ENCODE assay signal across 8 mouse cellular contexts in genomic region chr9:50660431-50660830, GRCm38 (mm10). TPM values are rescaled to one million over a fixed set of nuclear protein-coding genes. Genes with fewer than 3 reads are reported as not detected.
DNase-seq lines count a peak whose midpoint lies in the region; ATAC-seq and TF ChIP-seq lines count a peak whose summit lies in the region.

No protein-coding gene starts in this region.

- TF ChIP-seq POLR2A in bone marrow, adult 2 months (IDR thresholded peaks at IDR 0.05; ENCODE audit: borderline replicate concordance, control insufficient read depth, low read depth, low read length): 0 out of 2 replicates have a peak, but pooled peaks have one; percentile 18
- TF ChIP-seq POLR2A in myocyte (IDR thresholded peaks at IDR 0.05; ENCODE audit: insufficient read length, low read depth): peak; percentile 20

- peak overlapping the region; percentile 85 for H3ac ChIP-seq in myocyte (ENCODE audit: control insufficient read depth, insufficient read length)

- no peaks in the 10 kb centered on the region for H3K9me3 ChIP-seq in forebrain, embryonic 14.5 days (replicated peaks; ENCODE audit: control insufficient read depth, low read length)
- H3K9me3 ChIP-seq in hindbrain, embryonic 13.5 days: no peaks in the 10 kb centered on the region

- H3K79me2 ChIP-seq in myocyte (ENCODE audit: control insufficient read depth, insufficient read depth): peaks cover 9% of the 10 kb centered on the region

- WGBS in bone marrow, adult 2 months: 15% methylated on average over 12 of the region's 12 CpGs
- WGBS in forebrain, embryonic 14.5 days: 12% methylated on average over 12 of the region's 12 CpGs
- WGBS in hindbrain, embryonic 13.5 days: 19% methylated on average over 12 of the region's 12 CpGs

- H3K36me3 ChIP-seq in forebrain, embryonic 14.5 days (ENCODE audit: control insufficient read depth, insufficient read depth, low read length): peaks cover 25% of the 10 kb centered on the region
- peaks cover 40% of the 10 kb centered on the region for H3K36me3 ChIP-seq in hindbrain, embryonic 13.5 days
- H3K36me3 ChIP-seq in myocyte (ENCODE audit: control insufficient read depth, insufficient read depth): peaks cover 7% of the 10 kb centered on the region

- no peak overlapping the region for H3K27ac ChIP-seq in bone marrow, adult 2 months (ENCODE audit: control insufficient read depth, insufficient read depth, low read depth, low read length, poor library complexity)
- H3K27ac ChIP-seq in forebrain, embryonic 14.5 days (ENCODE audit: low read depth, low read length): no peak overlapping the region
- H3K27ac ChIP-seq in hindbrain, embryonic 13.5 days: no peak overlapping the region

- TF ChIP-seq CTCF in bone marrow, adult 2 months (IDR thresholded peaks at IDR 0.05; ENCODE audit: control insufficient read depth, insufficient read depth, low read length): no peak

- peak overlapping the region; percentile 50 for H3K4me3 ChIP-seq in bone marrow, adult 2 months (replicated peaks; ENCODE audit: control insufficient read depth, low read depth, low read length)
- H3K4me3 ChIP-seq in forebrain, embryonic 14.5 days (ENCODE audit: low read depth, low read length): peak overlapping the region; percentile 88
- peak overlapping the region; percentile 96 for H3K4me3 ChIP-seq in hindbrain, embryonic 13.5 days
- H3K4me3 ChIP-seq in myocyte: peak overlapping the region; percentile 76

- H3K4me1 ChIP-seq in bone marrow, adult 2 months (ENCODE audit: control insufficient read depth, insufficient read depth, low read length): peaks cover 2% of the 10 kb centered on the region; the same call in 1 of the 2 replicates
- H3K4me1 ChIP-seq in forebrain, embryonic 14.5 days (ENCODE audit: control insufficient read depth, insufficient read depth, low read length): peaks cover 11% of the 10 kb centered on the region
- H3K4me1 ChIP-seq in hindbrain, embryonic 13.5 days (replicated peaks): peaks cover 23% of the 10 kb centered on the region

- peak overlapping the region; percentile 93; the same call in 1 of the 2 replicates for H3K9ac ChIP-seq in forebrain, embryonic 14.5 days (ENCODE audit: low read length)
- peak overlapping the region; percentile 92 for H3K9ac ChIP-seq in hindbrain, embryonic 13.5 days

- no peaks in the 10 kb centered on the region for H3K27me3 ChIP-seq in forebrain, embryonic 14.5 days (replicated peaks; ENCODE audit: control insufficient read depth, insufficient read depth, low read length)
- no peaks in the 10 kb centered on the region for H3K27me3 ChIP-seq in hindbrain, embryonic 13.5 days
- H3K27me3 ChIP-seq in myocyte (ENCODE audit: control insufficient read depth, insufficient read depth, insufficient read length): no peaks in the 10 kb centered on the region

- peak overlapping the region; percentile 79 for H3K4me2 ChIP-seq in forebrain, embryonic 14.5 days (ENCODE audit: low read length)
- H3K4me2 ChIP-seq in hindbrain, embryonic 13.5 days: peak overlapping the region; percentile 77
- H3K4me2 ChIP-seq in myocyte (ENCODE audit: low read depth): peak overlapping the region; percentile 94

- no peak for ATAC-seq in forebrain, embryonic 14.5 days
- no peak for ATAC-seq in hindbrain, embryonic 13.5 days (ENCODE audit: low FRiP score)

- DNase-seq in heart, adult 11 months: peak; percentile 94
- DNase-seq in heart, postnatal 25 days (ENCODE audit: low spot score): no peak
- peak; percentile 16 for DNase-seq in forebrain, embryonic 14.5 days (ENCODE audit: low spot score)
- DNase-seq in liver: peak; percentile 42
- peak; percentile 68 for DNase-seq in thymus, postnatal 4 days

- intact Hi-C loops in heart, postnatal 25 days (cut with DNase I): no loop called here

TF ChIP-seq in myocyte, 11 proteins besides CTCF, POLR2A, EP300 and RAD21:
- no peak for TF ChIP-seq E2F4 (IDR thresholded peaks at IDR 0.05; ENCODE audit: insufficient read depth)
- no peak for TF ChIP-seq CEBPB (IDR thresholded peaks at IDR 0.05; ENCODE audit: insufficient read depth, poor library complexity, severe bottlenecking)
- no peak for TF ChIP-seq TCF12 (IDR thresholded peaks at IDR 0.05; ENCODE audit: insufficient read depth, poor library complexity, severe bottlenecking)
- peak in 1 of 3 experiments; percentile 47 for TF ChIP-seq MYOD1 (IDR thresholded peaks at IDR 0.05; ENCODE audit: control insufficient read depth in 1 of 3, insufficient read length in 2 of 3, low read depth in 2 of 3)
- no peak for TF ChIP-seq TCF3 (IDR thresholded peaks at IDR 0.05; ENCODE audit: insufficient read length, low read depth)
- no peak for TF ChIP-seq REST (IDR thresholded peaks at IDR 0.05; ENCODE audit: insufficient read depth, insufficient read length)
- TF ChIP-seq POLR2AphosphoS2 (IDR thresholded peaks at IDR 0.05; ENCODE audit: insufficient read length, low read depth): no peak
- peak in 2 of 3 experiments; percentile 22 to 42 for TF ChIP-seq MYOG (IDR thresholded peaks at IDR 0.05; ENCODE audit: control insufficient read depth in 1 of 3, insufficient read depth in 1 of 3, insufficient read length in 2 of 3, low read depth in 2 of 3)
- no peak for TF ChIP-seq USF1 (IDR thresholded peaks at IDR 0.05; ENCODE audit: low read depth)
- no peak for TF ChIP-seq MAX (IDR thresholded peaks at IDR 0.05; ENCODE audit: low read depth)

RNA-seq across cellular contexts. Expression of gene Dlat, which starts 0.9 kb away (rescaled TPM):
- 100 to 1,000 TPM; 436 to 450 TPM for total RNA-seq in heart, postnatal 25 days (2021)
- polyA plus RNA-seq in bone marrow, adult 2 months (2011; ENCODE audit: insufficient read depth, insufficient read length, low replicate concordance, missing spikeins): 13.0 and 13.8 TPM in 2 replicates
- 50.9 and 55.0 TPM in 2 replicates for polyA plus RNA-seq in forebrain, embryonic 14.5 days (2014; fragmentation: Nextera tagmentation; extraction: Ambion mirVana)
- polyA plus RNA-seq in hindbrain, embryonic 13.5 days (2015; fragmentation: Nextera tagmentation; extraction: Ambion mirVana): 45.0 and 46.3 TPM in 2 replicates
- 64.6 TPM for polyA plus RNA-seq in myocyte (2012; fragmentation: generic; extraction: Trizol)

RNA-seq across cellular contexts. Expression of gene Nkapd1, which starts 43.2 kb away (rescaled TPM):
- total RNA-seq in heart, postnatal 25 days (2021): 10 to 100 TPM; 13.8 to 14.7 TPM
- polyA plus RNA-seq in bone marrow, adult 2 months (2011; ENCODE audit: insufficient read depth, insufficient read length, low replicate concordance, missing spikeins): 6.1 and 13.0 TPM in 2 replicates
- polyA plus RNA-seq in forebrain, embryonic 14.5 days (2014; fragmentation: Nextera tagmentation; extraction: Ambion mirVana): 18.3 and 22.0 TPM in 2 replicates
- polyA plus RNA-seq in hindbrain, embryonic 13.5 days (2015; fragmentation: Nextera tagmentation; extraction: Ambion mirVana): 24.5 and 25.9 TPM in 2 replicates
- 4.8 TPM for polyA plus RNA-seq in myocyte (2012; fragmentation: generic; extraction: Trizol)

RNA-seq across cellular contexts. Expression of gene Pih1d2, which starts 43.3 kb away (rescaled TPM):
- total RNA-seq in heart, postnatal 25 days (2021): under 1 TPM; 0.39 to 0.52 TPM
- polyA plus RNA-seq in bone marrow, adult 2 months (2011; ENCODE audit: insufficient read depth, insufficient read length, low replicate concordance, missing spikeins): 2.5 TPM in 1 of 2 replicates, not detected in the other
- 5.1 and 5.8 TPM in 2 replicates for polyA plus RNA-seq in forebrain, embryonic 14.5 days (2014; fragmentation: Nextera tagmentation; extraction: Ambion mirVana)
- polyA plus RNA-seq in hindbrain, embryonic 13.5 days (2015; fragmentation: Nextera tagmentation; extraction: Ambion mirVana): 5.7 and 7.5 TPM in 2 replicates
- 2.2 TPM for polyA plus RNA-seq in myocyte (2012; fragmentation: generic; extraction: Trizol)

RNA-seq across cellular contexts. Expression of gene Timm8b, which starts 56.7 kb away (rescaled TPM):
- total RNA-seq in heart, postnatal 25 days (2021): 100 to 1,000 TPM; 271 to 273 TPM
- 41.7 and 54.8 TPM in 2 replicates for polyA plus RNA-seq in bone marrow, adult 2 months (2011; ENCODE audit: insufficient read depth, insufficient read length, low replicate concordance, missing spikeins)
- polyA plus RNA-seq in forebrain, embryonic 14.5 days (2014; fragmentation: Nextera tagmentation; extraction: Ambion mirVana): 388 and 475 TPM in 2 replicates
- 373 and 382 TPM in 2 replicates for polyA plus RNA-seq in hindbrain, embryonic 13.5 days (2015; fragmentation: Nextera tagmentation; extraction: Ambion mirVana)
- 184 TPM for polyA plus RNA-seq in myocyte (2012; fragmentation: generic; extraction: Trizol)

RNA-seq across cellular contexts. Expression of gene Sdhd, which starts 56.8 kb away (rescaled TPM):
- total RNA-seq in heart, postnatal 25 days (2021): 100 to 1,000 TPM; 709 to 741 TPM
- polyA plus RNA-seq in bone marrow, adult 2 months (2011; ENCODE audit: insufficient read depth, insufficient read length, low replicate concordance, missing spikeins): 63.1 and 65.6 TPM in 2 replicates
- polyA plus RNA-seq in forebrain, embryonic 14.5 days (2014; fragmentation: Nextera tagmentation; extraction: Ambion mirVana): 261 and 273 TPM in 2 replicates
- polyA plus RNA-seq in hindbrain, embryonic 13.5 days (2015; fragmentation: Nextera tagmentation; extraction: Ambion mirVana): 221 and 228 TPM in 2 replicates
- 210 TPM for polyA plus RNA-seq in myocyte (2012; fragmentation: generic; extraction: Trizol)
